Mouse (Mus musculus) B cell, adult 67 days (primary cell): ENCODE data around the gene Ccl6. TPM values are rescaled to one million over a fixed set of nuclear protein-coding genes. Genes with fewer than 3 reads are reported as not detected.

Experiments
- total RNA-seq, 2 experiments: library from RNA; stranded (reverse); gene quantifications; 4 replicates each; pipeline ENCODE4 v1.2.4; 2023

Ccl6 gene
- under 1 TPM in 1 of 2 experiments, not detected in 1; 0.99 TPM for total RNA-seq

GRCm38 (mm10) chr11:83592853-83593252, at the start of gene Ccl6:
Gene Ccl6 (minus strand): TSS chr11:83593087.

GRCm38 (mm10) chr11:83578186-83578760, 14.6 kb downstream of the Ccl6 start, which contains the start of gene Ccl9:
Gene Ccl9 (minus strand): TSS chr11:83578636.

Other genes starting within 250 kb of the Ccl6 start
- under 1 TPM; 0.44 to 0.62 TPM for gene Rasl10b, start 183.9 kb downstream of the Ccl6 start, total RNA-seq
- gene Gas2l2, start 163.6 kb downstream of the Ccl6 start, total RNA-seq: not detected
- 1 to 10 TPM in 1 of 2 experiments, not detected in 1; 1.1 TPM for gene 1700020L24Rik, start 155.4 kb downstream of the Ccl6 start, total RNA-seq
- under 1 TPM in 1 of 2 experiments, not detected in 1; 0.46 TPM for gene Mmp28, start 130.0 kb downstream of the Ccl6 start, total RNA-seq
- 100 to 1,000 TPM; 170 to 177 TPM for gene Taf15, start 120.0 kb downstream of the Ccl6 start, total RNA-seq
- under 1 TPM in 1 of 2 experiments, not detected in 1; 0.29 TPM for gene Heatr9, start 70.9 kb downstream of the Ccl6 start, total RNA-seq
- gene Ccl5, start 62.6 kb downstream of the Ccl6 start, total RNA-seq: 1 to 10 TPM; 2.4 to 9.3 TPM
- gene Ccl9, start 14.5 kb downstream of the Ccl6 start, total RNA-seq: 1 to 10 TPM in 1 of 2 experiments, under 1 TPM in 1; 0.24 to 1.1 TPM
- not detected for gene Rpl9-ps1, start 52.5 kb upstream of the Ccl6 start, total RNA-seq
- 10 to 100 TPM; 13.4 to 21.2 TPM for gene Ccl3, start 56.3 kb upstream of the Ccl6 start, total RNA-seq
- gene Ccl4, start 69.5 kb upstream of the Ccl6 start, total RNA-seq: 1 to 10 TPM; 4.5 to 8.1 TPM
- gene Wfdc17, start 110.9 kb upstream of the Ccl6 start, total RNA-seq: 10 to 100 TPM in 1 of 2 experiments, 1 to 10 TPM in 1; 5.8 to 12.5 TPM
- not detected for gene Wfdc18, start 115.9 kb upstream of the Ccl6 start, total RNA-seq
- gene Wfdc21, start 153.9 kb upstream of the Ccl6 start, total RNA-seq: 1 to 10 TPM; 4.7 to 5.5 TPM
- 10 to 100 TPM; 54.8 to 63.9 TPM for gene Heatr6, start 160.6 kb upstream of the Ccl6 start, total RNA-seq